Mouse (Mus musculus): ENCODE data around the gene Pcsk5.

Gene Pcsk5

DNA sequence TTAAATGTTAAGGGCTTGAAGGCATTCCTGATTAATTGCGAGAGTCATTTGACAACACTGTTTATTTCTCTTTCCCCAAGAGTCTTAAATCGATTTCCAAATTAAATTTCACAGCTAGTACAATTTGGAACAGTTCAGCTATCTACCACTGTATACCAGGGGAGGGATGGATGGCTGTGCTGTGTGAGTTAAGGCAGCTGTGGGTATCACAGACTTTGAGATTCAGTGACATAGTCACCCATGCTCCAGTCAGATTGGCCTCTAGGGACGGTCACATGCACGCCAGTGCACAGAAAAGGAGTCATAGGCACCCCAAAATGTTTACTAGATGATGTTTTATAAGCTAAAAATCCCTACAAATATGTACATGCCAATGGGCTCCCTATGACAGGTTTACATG lies 260.0 kb downstream of the Pcsk5 start:
- no peak for DNase-seq (ENCODE audit: low spot score in 2 of 2)

DNA sequence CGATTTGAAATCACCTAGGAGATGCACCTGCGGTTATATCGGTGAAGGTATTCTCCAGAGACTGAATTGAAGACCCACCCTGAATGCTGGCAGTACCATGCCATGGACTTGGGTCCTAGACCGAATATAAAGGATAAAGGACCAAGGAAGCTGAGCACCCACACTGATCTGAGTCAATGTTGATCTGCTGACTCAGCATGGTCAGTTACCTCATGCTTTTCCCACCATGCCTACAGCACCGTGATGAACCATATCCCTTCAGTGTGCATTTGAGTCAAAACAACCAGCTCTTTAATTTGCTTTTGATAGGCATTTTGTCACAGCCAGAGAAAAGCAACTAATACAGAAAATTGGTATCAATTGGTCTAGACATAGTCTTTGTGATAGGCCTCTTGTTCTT lies 262.9 kb downstream of the Pcsk5 start:
- no peak for DNase-seq (ENCODE audit: low spot score in 2 of 2)

DNA sequence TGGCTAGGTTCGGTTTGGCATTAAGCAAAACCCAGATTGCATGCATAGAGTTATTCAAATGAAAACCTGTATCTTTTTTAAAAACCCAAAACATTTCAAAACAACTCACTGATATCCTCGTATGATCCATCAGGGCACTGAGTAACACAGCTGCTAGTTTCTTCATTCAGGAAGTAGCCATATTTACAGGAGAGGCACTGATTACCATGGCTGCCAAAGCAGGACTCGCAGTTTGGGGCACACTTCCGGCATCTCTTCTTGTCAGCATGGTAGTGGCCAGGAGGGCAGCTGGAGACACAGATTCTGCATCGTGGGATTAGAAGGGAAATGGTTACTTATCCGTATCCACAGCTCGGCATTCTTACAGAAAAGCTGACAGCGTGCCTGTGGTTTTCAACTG lies 265.1 kb downstream of the Pcsk5 start:
- no peak for DNase-seq (ENCODE audit: low spot score in 2 of 2)

DNA sequence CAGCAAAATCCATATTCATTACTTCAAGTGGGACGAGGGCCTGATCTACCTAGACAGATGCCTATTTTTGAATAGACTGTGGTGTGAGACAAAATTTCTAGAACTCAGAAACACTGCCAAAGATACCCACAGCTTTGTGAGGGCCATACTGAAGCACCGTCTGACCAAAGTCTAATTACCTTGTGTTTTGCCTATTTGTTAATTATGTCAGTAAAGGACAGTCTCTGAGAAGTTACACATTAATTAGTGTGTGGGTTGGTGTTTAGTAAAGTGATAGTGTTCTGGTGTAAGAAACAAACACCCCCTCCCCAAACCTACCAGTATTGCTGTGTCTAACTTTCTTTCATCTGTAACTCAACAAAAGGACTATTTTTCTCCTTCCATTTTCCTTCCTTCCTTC lies 266.5 kb downstream of the Pcsk5 start:
- no peak for DNase-seq (ENCODE audit: low spot score in 2 of 2)

DNA sequence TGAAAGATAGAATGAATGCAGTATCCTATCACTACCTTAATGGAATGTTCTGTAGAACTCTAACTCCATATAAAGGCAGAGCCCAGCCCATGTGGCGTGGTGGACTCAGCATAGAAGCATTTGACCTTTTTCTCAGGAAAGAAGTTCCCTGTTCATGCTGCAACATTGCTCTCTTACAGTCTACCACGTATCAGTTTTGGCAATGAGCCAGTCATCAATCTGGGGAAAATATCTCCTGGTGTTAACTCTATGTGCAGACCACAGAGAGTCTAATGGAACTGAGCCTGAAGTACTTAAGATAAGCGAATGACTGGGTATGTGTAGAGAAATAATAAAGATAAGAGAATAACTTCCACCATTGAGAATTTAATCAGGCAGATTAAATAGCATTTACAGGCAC lies 270.2 kb downstream of the Pcsk5 start:
- DNase-seq (ENCODE audit: low spot score in 2 of 2) = no peak

DNA sequence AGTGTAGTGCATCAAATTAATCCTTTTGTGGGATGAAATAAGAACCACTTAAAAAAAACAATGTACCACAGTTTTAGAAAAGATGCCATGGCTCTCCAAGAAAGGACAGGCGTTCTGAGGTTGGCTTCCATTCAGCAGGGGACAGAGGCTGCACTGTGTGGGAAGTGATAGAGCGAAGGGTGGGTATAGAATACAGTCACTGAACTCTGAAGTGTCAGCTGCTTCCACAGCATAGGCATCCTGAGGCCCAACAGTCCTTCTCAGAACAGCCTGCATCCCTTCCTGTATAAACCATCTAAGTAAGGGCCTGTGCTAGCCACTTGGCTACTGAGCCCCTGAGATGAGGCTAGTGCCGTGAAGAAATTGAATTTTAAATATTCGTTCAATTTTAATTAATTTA lies 271.3 kb downstream of the Pcsk5 start:
- no peak for DNase-seq (ENCODE audit: low spot score in 2 of 2)

DNA sequence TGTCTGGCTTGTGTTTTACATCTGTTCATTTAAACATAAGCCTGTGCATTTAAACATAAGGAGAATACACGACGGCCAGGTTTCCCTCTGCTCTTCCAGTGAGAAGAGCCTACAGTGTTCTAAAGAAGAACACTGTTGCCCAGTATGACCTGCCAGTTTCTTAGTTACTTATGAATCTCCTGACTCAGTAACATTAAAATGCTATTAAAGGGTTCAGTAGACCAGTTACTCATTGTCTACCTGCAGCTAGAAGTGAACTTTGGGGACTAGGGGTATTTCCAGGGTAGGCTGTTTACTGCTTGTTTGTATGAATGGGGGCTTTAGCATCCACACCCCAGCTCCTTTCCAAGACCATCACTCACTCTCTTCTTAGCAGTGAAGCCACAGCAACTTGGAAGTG lies 278.7 kb downstream of the Pcsk5 start:
- no peak for DNase-seq (ENCODE audit: low spot score in 2 of 2)

DNA sequence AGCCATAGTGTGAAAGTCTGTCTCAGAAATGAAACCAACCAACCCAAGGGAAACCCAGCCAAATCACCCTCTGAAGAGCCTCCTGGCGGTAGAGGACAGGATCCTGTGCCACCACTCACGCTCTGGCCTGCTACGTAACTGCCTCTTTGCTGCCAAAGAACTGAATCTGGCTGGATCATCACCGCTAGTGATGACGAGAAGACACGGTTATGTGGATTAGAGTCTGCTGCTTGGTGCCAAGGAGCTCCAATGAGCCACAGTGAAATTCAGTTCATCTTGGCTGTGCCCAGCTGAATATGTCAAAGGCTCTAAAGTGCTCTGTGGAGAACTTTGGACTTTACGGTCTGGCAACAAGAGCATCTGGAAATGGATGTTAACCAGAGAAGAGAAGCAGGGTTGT lies 282.3 kb downstream of the Pcsk5 start:
- DNase-seq (ENCODE audit: low spot score in 2 of 2) = no peak

DNA sequence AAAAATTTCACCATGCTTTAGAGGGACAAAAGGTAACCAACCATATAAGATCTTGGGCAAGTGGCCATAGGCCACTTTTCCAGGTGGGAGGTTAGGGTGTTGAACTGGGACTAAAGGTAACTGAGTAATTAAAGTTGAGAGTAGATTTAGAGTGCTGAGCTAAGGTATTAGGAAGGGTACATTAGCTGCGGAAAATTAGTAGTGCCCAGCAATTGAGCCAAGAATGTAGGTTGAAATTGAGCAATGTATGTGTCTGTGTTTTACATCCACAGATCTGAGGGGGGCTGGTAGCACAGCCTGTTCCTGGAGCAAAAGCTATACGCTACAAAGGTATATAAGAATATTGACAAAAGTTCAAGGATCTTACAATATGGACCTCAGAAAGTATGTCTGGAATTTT lies 282.9 kb downstream of the Pcsk5 start:
- no peak for DNase-seq (ENCODE audit: low spot score in 2 of 2)

DNA sequence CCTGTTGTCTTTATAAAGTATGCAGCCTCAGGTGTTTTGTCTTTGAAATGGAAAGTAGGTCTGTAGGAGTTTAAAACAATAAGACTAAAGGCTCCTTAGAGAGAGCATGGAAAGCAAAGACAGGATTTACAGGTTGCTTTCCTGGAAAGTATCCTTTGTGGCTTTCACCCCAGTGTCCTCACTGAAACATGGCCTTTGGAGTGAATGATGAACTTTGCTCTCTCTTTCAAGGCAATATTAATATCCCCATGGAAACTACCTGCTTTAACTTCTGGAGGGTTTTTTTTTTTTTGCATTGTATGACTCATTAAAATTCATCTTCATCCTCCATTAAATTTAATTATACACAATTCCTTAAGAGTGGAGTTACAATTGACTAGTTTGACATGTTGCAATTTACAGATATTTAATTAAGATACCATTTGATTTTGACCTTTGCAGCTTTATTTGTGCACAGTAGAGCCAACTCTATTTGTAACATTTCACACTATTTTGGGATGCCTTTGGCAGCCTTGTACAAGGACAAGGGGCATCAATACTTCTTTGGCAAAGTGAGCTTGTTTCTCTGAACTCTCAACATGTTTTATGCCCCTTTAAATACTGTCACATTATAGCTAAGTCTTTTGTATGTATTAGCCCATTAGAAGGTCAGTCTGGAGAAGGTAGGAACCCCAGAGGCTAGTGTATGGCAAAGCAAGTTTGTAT lies 283.9 kb downstream of the Pcsk5 start:
- no peak for DNase-seq (ENCODE audit: low spot score in 2 of 2)

DNA sequence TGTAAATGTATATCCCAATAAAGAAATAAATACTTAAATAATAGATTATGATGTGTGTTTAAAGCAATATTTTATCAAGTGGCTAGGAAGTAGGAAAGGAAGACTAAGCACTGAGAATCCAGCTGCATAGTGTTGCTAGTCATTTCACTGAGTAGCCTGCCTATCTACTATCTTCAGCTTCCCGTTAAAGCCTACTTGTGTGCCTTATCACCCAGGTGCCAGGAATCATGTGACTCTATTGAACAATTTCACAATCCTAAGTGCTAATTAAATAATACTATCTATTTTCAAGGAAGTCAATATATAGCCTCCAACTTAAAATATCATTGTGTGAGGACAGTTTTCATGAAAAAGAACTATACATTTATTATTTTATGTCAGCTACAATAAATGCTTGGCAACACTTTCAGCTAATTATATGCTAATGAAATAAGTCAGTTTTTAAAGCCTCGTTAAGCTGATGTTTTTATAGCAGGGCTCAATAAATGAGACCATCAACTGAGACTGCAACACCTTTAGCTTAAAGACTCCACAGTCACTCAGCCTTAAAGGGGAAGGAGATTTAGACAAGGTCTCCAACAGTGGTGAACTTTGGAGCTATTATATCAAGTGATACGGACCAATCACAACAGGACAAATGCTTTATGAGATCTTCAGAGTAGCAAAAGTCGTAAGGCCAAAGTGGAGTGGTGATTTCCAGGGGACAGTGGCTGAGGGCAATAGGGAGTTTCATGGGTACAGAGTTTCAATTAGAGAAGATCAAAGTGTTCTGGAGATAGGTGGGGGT lies 308.5 kb downstream of the Pcsk5 start:
- DNase-seq (ENCODE audit: low spot score in 2 of 2) = no peak

DNA sequence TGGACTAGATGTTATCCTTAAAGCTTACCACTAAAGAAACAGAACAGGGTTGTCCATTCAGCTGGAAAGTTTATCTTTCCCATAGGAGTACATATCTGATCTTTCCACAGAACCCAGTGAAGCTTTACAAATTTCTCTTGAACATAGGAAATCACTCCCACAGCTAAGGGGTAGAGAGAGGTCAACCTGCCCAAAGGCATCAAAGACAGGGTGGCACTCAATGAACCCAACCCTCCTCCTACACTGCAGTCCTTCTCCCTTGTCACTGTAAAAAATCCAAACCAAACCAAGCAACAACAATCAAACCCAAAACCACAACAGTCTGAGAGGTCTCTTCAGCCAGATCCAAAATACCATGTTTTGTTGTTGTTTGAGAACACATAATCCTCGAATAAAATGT lies 311.9 kb downstream of the Pcsk5 start:
- no peak for DNase-seq (ENCODE audit: low spot score in 2 of 2)

DNA sequence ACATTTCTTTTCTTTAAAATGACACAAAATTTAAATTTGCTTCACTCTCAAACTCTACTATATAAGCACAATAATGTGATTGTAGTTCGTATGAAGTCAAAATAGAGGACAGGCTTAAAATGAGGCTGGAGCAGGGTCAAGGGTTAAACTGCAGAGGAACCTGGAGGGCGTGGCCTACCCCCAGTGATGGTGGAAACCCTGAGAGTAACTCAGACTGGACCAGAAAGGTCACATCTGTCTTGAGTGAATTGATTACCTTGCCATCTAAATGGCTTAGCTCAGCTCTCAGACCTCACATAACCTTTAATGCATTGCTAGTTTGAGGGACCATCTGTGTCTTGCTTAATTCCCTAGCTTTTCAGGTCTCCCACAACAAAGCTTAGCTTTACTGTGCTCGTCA lies 323.0 kb downstream of the Pcsk5 start:
- DNase-seq (ENCODE audit: low spot score in 2 of 2) = no peak

DNA sequence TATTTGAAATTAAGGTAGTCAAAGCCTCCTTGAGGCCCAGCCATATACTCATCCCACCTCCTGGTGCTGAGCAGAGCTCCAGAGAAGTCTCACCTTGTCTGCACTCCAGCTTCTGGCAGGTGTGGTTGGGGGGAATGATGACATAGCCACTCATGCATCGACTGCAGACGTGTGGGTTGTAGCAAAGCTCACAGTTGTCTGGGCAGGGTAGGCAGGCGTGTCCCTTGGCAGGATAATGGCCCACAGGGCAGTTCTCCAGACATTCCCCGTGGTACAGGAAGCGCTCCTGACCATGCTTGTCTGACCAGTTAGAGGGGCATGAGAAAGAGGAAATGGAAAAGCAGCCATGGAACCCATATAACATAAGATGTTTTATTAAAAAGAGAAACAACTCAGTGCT lies 326.1 kb downstream of the Pcsk5 start:
- DNase-seq (ENCODE audit: low spot score in 2 of 2) = no peak

DNA sequence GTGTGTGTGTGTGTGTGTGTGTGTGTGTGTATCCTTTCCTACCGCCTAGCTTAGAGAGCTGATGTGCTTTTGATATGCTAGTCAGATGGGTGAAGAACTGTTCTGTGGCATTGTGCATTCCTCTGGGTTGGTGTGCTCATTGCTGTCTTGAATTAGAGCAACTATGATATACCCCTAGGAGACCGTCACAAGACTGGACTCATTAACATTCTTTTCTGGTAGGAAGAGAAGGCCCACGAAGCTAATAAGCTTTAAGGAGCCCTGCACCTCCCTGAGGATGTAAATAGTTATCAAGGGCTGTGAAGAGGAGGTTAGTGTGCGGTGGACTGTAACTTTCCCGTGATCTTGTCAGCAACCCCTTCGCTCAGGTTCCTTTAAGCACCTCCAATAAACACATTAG lies 333.2 kb downstream of the Pcsk5 start:
- no peak for DNase-seq (ENCODE audit: low spot score in 2 of 2)

DNA sequence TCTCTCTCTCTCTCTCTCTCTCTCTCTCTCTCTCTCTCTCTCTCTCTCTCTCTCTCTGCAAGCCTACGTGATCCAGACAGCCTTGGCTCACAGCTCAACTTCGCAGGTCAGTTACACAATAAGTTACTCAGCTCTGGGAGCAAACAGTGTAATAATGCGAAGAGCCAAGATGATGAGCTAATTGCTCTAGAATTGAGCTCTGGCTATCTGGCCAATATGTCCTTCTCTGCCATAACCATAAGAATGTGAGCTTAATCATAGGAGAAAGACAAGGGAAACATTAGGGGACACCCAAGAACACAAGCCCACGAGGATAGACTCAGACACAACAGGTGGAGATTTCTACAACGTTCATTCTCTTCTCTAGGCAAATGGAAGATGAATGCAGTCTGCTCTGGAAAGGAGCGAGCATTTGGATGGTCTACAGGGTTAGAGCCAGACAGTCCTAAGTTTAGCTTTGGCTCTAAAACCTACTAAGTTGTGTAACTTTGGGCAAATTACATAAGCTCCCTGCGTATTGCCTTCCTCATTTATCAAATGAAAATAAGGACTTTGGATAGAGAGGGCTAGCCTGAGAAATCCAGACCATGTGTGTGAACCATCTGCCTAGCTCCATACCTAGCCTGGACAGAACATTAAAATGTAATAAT lies 338.7 kb downstream of the Pcsk5 start:
- DNase-seq (ENCODE audit: low spot score in 2 of 2) = no peak

DNA sequence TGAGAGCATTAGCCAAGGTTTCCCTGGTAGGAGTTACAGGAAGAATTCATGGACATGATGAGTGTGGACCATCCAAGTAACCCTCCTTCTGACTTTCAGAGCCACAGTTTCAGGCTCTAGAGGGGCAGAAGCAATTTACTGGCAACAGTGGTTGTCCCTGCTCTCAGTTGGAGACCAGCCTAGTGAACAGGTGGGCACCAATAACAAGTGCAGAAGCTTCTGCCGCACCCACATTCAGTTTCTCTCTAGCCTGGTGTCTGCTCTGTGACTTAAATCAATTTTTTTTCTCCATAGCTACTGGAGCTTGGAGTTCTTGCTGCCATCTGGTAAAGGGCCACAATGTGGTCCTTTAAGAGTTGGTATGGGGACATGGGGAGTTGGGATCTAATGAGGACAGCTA lies 341.3 kb downstream of the Pcsk5 start:
- DNase-seq (ENCODE audit: low spot score in 2 of 2) = no peak

DNA sequence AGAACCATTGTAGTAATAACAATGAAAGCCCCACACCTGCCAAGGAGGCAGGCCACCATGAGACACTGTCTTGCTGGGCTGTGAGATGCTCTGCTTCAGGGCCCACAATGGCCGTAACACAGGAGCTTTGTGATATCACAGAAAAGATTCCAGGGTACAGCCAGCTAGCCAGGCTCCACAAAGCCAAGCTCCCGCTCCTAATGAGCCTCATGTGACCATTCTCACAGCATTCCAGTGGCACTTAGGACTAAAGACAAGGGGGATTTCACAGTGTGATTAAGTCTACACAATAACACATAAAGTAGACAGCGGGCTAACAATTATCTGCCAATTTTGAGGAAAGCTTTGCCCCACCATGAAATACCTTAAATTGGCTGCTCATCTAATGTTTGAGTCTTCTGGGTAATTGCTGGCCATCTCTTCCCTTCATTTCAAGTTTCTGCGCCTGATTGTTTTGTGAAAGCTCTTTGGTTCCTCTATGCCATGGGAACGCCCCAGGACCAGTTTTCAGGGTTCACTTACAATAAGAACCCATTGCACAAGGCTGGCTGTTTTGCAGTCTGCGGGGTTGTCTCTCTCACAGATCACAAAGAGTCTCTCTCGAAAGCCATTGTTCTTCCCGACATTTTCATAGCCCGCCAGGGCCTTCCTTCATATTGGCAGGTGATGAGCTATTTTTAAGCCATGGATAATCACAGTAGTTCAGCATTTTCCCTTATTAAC lies 345.4 kb downstream of the Pcsk5 start:
- DNase-seq (ENCODE audit: low spot score in 2 of 2) = no peak

DNA sequence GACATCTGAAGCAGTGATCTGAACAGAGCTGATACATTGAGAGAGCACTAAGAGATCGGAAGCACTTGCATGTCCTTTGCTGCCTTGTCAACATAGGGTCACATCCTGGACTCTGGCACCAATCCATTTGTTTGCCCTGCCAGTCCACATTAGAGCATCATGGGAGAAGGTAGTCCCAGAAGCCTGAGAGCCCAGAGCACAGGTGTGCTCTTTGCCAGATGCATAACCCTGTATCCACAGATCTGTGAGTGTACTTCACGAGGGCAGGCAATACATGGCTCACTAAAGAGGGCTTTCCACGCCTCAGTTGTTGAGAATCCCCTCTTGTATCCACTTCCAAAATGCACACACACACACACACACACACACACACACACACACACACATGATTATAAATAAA lies 346.1 kb downstream of the Pcsk5 start:
- DNase-seq (ENCODE audit: low spot score in 2 of 2) = no peak

DNA sequence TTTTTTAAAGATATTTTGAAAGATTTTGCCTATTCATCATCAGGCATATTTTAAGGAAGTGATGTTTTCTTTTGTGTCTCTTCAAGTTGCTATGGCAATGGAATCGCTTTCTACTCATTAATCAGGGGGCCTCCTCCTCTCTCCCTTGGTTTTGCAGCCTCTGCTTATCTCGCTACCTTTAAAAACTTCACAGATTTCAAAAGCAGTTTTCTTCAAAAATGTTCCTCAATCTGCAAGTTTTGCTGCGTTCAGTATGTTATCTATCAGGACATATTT lies 347.6 kb downstream of the Pcsk5 start:
- DNase-seq (ENCODE audit: low spot score in 2 of 2) = no peak

DNA sequence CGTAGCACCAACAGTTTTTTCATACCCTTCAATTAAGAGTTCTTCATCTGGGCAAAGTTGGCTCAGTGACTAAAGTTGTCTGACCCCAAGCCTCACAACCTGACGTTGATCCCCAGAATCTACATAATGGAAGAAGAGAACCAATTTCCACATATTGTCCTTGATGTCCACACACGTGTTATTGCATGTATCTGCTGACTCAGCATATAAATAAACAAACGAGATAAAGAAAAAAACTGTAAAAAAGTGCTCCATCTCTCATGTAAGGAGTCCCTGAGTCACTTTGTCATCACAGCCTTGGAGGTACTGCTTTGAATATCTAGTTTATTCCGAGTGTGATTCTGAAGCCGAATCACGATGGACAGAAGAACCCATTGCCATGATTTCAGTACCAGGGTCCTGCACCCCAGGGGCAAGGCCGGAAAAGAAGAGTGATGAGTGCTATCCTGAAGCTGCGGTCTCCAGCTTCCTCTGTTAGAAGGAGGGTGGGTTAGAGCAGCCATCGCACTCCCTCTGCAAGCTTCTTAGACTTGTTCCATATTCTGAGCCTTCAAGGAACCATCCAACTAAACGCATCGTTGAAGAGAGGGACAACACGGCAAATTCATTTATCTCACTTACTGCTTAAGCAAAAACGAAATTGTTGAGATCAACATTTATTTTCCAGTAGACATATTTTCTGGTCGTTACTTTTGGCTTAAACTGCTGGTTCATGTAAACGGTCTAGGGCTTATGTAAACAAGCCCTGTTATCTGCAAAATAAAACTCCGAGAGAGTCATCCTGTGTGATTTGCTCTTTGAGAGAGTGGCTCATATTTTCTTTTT lies 348.2 kb downstream of the Pcsk5 start:
- DNase-seq (ENCODE audit: low spot score in 2 of 2) = no peak

All from right cerebral cortex, postnatal 36 days (tissue).